In the genomic region with DNA sequence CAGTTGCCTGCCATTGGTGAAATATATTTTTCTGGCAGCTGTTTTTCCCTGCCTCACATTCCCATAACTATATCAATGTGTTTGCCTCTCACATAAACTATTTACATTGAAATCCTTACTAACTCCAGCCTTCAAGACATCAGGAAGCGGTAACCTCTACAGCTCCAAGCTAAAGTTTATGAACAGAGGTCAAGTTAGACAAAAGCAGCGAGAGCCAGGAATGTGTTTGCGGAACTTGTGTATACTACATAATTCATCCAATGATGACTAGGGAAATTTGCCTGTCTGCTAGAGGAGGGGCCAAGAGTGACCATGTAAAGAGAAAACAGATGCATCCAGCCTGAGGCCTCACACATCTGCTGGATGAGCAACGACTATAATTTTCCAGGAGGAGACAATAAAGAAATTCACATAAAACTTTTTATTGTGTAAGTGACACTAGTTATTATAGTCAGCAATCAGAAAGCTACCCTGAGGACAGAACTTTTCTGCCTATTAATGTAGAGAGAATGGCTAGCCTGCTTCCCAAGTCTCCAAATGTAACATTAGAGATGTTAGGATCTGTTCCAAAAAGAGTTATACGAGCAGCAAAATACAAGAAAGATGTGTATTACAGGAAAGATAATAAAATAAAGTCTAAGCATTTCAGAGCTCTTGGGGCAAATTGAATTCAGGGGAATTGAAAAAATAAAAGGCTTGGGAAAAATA, we compare ENCODE assay signal across 17 mouse cellular contexts.
DNase-seq lines count a peak whose midpoint lies in the region; ATAC-seq lines count a peak whose summit lies in the region.
"Had no signal": no experiment of that assay in that cellular context is flagged by ENCODE, and none has a peak within 500 bp of the region (broad histone marks: within the 10 kb centered on the region; RNA-seq: fewer than 3 reads in every experiment).

No protein-coding gene starts in this region.

- H3K4me2 ChIP-seq in kidney, embryonic 16.5 days (replicated peaks; ENCODE audit: low read depth, low read length), result no peak overlapping the region
- H3K4me2 ChIP-seq in embryonic facial prominence, embryonic 12.5 days (replicated peaks), result no peak overlapping the region
- H3K4me2 ChIP-seq in limb, embryonic 11.5 days (ENCODE audit: low read depth, severe bottlenecking), result no peak overlapping the region
- H3K4me2 ChIP-seq: hindbrain, embryonic 13.5 days had no signal

- WGBS in kidney, embryonic 16.5 days, result 47% methylated on average over 5 of the region's 5 CpGs
- 39% methylated on average over 5 of the region's 5 CpGs for WGBS in embryonic facial prominence, embryonic 12.5 days
- 62% methylated on average over 5 of the region's 5 CpGs for WGBS in limb, embryonic 11.5 days

- no peaks in the 10 kb centered on the region for H3K9me3 ChIP-seq in kidney, embryonic 16.5 days (ENCODE audit: low read length)
- H3K9me3 ChIP-seq in embryonic facial prominence, embryonic 12.5 days, result no peaks in the 10 kb centered on the region
- no peaks in the 10 kb centered on the region for H3K9me3 ChIP-seq in limb, embryonic 11.5 days (ENCODE audit: control insufficient read depth, low read length)
- H3K9me3 ChIP-seq: hindbrain, embryonic 13.5 days; midbrain, embryonic 10.5 days had no signal

- H3K4me3 ChIP-seq in kidney, embryonic 16.5 days (ENCODE audit: low read length), result no peak overlapping the region
- no peak overlapping the region for H3K4me3 ChIP-seq in embryonic facial prominence, embryonic 12.5 days
- no peak overlapping the region for H3K4me3 ChIP-seq in limb, embryonic 11.5 days (ENCODE audit: low read depth, low read length)
- H3K4me3 ChIP-seq: heart, adult 2 months; hindbrain, embryonic 13.5 days; left cerebral cortex, adult 2 months; midbrain, embryonic 10.5 days had no signal

- H3K36me3 ChIP-seq in kidney, embryonic 16.5 days (ENCODE audit: insufficient read depth, low read length), result no peaks in the 10 kb centered on the region
- no peaks in the 10 kb centered on the region for H3K36me3 ChIP-seq in embryonic facial prominence, embryonic 12.5 days
- no peaks in the 10 kb centered on the region for H3K36me3 ChIP-seq in limb, embryonic 11.5 days (ENCODE audit: control insufficient read depth, insufficient read depth, low read length)
- H3K36me3 ChIP-seq: hindbrain, embryonic 13.5 days; midbrain, embryonic 10.5 days had no signal

- H3K27ac ChIP-seq in kidney, embryonic 16.5 days (ENCODE audit: low read length), result no peak overlapping the region
- H3K27ac ChIP-seq in embryonic facial prominence, embryonic 12.5 days, result peak overlapping the region; percentile 11; the same call in 1 of the 2 replicates
- H3K27ac ChIP-seq in limb, embryonic 11.5 days (replicated peaks; ENCODE audit: low read depth, low read length), result no peak overlapping the region
- H3K27ac ChIP-seq: heart, adult 2 months; hindbrain, embryonic 13.5 days; left cerebral cortex, adult 2 months; midbrain, embryonic 10.5 days had no signal

- H3K27me3 ChIP-seq in kidney, embryonic 16.5 days (ENCODE audit: insufficient read depth, low read length), result no peaks in the 10 kb centered on the region
- H3K27me3 ChIP-seq in embryonic facial prominence, embryonic 12.5 days, result no peaks in the 10 kb centered on the region
- H3K27me3 ChIP-seq in limb, embryonic 11.5 days (ENCODE audit: control insufficient read depth, insufficient read depth, low read length), result no peaks in the 10 kb centered on the region
- H3K27me3 ChIP-seq: hindbrain, embryonic 13.5 days had no signal

- ATAC-seq in kidney, embryonic 16.5 days (ENCODE audit: low FRiP score, low TSS enrichment), result peak; percentile 89
- peak; percentile 67; the same call in 1 of the 2 replicates for ATAC-seq in embryonic facial prominence, embryonic 12.5 days (ENCODE audit: insufficient number of reproducible peaks, insufficient read depth, low FRiP score, low TSS enrichment)
- ATAC-seq in limb, embryonic 11.5 days (ENCODE audit: insufficient number of reproducible peaks, low FRiP score, low TSS enrichment, low read depth), result no peak

- no peak for DNase-seq in kidney, postnatal 25 days
- peak; percentile 34 for DNase-seq in embryo, embryonic 10.5 days (ENCODE audit: low spot score)
- peak; percentile 28 for DNase-seq in limb, embryonic 11.5 days (ENCODE audit: low spot score)
- no peak for DNase-seq in adrenal gland, postnatal 4 days (ENCODE audit: low spot score in 2 of 2)
- no peak for DNase-seq in urinary bladder, adult 2 months (ENCODE audit: low spot score)
- no peak for DNase-seq in gastrocnemius, postnatal 36 days
- DNase-seq: adrenal gland, postnatal 10 days; cerebellum, adult 2 months; heart, adult 2 months; kidney, adult 18-20 months; lung, adult 18-20 months; thymus, postnatal 25 days had no signal

- H3K9ac ChIP-seq in kidney, embryonic 16.5 days (replicated peaks; ENCODE audit: low read length), result no peak overlapping the region
- no peak overlapping the region for H3K9ac ChIP-seq in embryonic facial prominence, embryonic 12.5 days
- H3K9ac ChIP-seq in limb, embryonic 11.5 days (ENCODE audit: low read length), result no peak overlapping the region
- H3K9ac ChIP-seq: hindbrain, embryonic 13.5 days had no signal

- H3K4me1 ChIP-seq in kidney, embryonic 16.5 days (ENCODE audit: insufficient read depth, low read length), result no peaks in the 10 kb centered on the region
- H3K4me1 ChIP-seq in embryonic facial prominence, embryonic 12.5 days, result peaks cover 7% of the 10 kb centered on the region; the same call in 1 of the 2 replicates
- H3K4me1 ChIP-seq in limb, embryonic 11.5 days (ENCODE audit: control insufficient read depth, insufficient read depth, low read length), result no peaks in the 10 kb centered on the region
- H3K4me1 ChIP-seq: hindbrain, embryonic 13.5 days; midbrain, embryonic 10.5 days had no signal

- intact Hi-C loops in gastrocnemius, postnatal 36 days (cut with DNase I), result no loop called here

Comparison
In these comparisons a context has a peak if more than half of its experiments do, and no peak if none do; other contexts are left out.
1. DNase-seq: peak in embryo, embryonic 10.5 days (single experiment) and limb, embryonic 11.5 days (single experiment); none in kidney, postnatal 25 days (0 of 2), adrenal gland, postnatal 4 days (0 of 2), urinary bladder, adult 2 months (single experiment) and gastrocnemius, postnatal 36 days (0 of 2).